Mouse (Mus musculus) stomach, embryonic 15.5 days (tissue): ENCODE results near the gene Tex264. TPM values are rescaled to one million over a fixed set of nuclear protein-coding genes. Genes with fewer than 3 reads are reported as not detected.

Experiments
- ATAC-seq: fragments of 200-750 bp; cut with Nextera tagmentation; 2 replicates; pipeline ENCODE4 v1.8.0; 2017; ENCODE audit warnings: low read depth, moderate number of reproducible peaks, moderate TSS enrichment; ENCODE audit not compliant: insufficient read depth, low FRiP score
- H3K27ac ChIP-seq: fragments of 300-500 bp; sonication (generic); 2 replicates; pipeline ENCODE4 v1.5.1; 2015; ENCODE audit warnings: mild to moderate bottlenecking, inconsistent platforms
- H3K27me3 ChIP-seq: fragments of 300-500 bp; sonication (generic); replicated peaks from 2 replicates; pipeline ENCODE4 v1.6.1; 2015; ENCODE audit warnings: inconsistent platforms
- H3K36me3 ChIP-seq: fragments of 300-500 bp; sonication (generic); 2 replicates; pipeline ENCODE4 v1.6.1; 2015; ENCODE audit warnings: inconsistent platforms
- H3K4me1 ChIP-seq: fragments of 300-500 bp; sonication (generic); 2 replicates; pipeline ENCODE4 v1.6.1; 2015; ENCODE audit warnings: inconsistent platforms
- H3K4me2 ChIP-seq: fragments of 300-500 bp; sonication (generic); 2 replicates; pipeline ENCODE4 v1.6.1; 2015; ENCODE audit warnings: mild to moderate bottlenecking, inconsistent platforms
- H3K4me3 ChIP-seq: fragments of 300-500 bp; sonication (generic); replicated peaks from 2 replicates; pipeline ENCODE4 v1.5.1; 2015; ENCODE audit warnings: inconsistent platforms
- H3K9ac ChIP-seq: fragments of 300-500 bp; sonication (generic); 2 replicates; pipeline ENCODE4 v1.6.1; 2015; ENCODE audit warnings: inconsistent platforms
- H3K9me3 ChIP-seq: fragments of 300-500 bp; sonication (generic); 2 replicates; pipeline ENCODE4 v1.6.1; 2016; ENCODE audit warnings: inconsistent platforms
- WGBS: fragments of 180-500 bp; shearing (Covaris S2); methylation state at CpG from one replicate; pipeline ENCODE4 v1.1.7; 2015; 5-methylcytosine and 5-hydroxymethylcytosine counted together
- polyA plus RNA-seq: library from polyadenylated mRNA; unstranded; fragments of >200 nt; fragmentation: Nextera tagmentation; extraction: Ambion mirVana; gene quantifications from 2 replicates; pipeline ENCODE4 v1.2.1, GENCODE M21; 2015

Tex264 gene
- polyA plus RNA-seq, 1 experiment from 2014 or later, result 51.5 TPM

- Histone ChIP-seq H3K9me3 (no peaks in the 10 kb centered on the region), H3K27ac (peak overlapping the region; percentile 70; the same call in 1 of the 2 replicates), H3K27me3 (no peaks in the 10 kb centered on the region), H3K4me1 (peaks cover 16% of the 10 kb centered on the region; the same call in 1 of the 2 replicates), H3K36me3 (no peaks in the 10 kb centered on the region), H3K9ac (peak overlapping the region; percentile 56), H3K4me3 (peak overlapping the region; percentile 64), H3K4me2 (peak overlapping the region; percentile 93)
- no peak for ATAC-seq
- WGBS, result 3% methylated on average over 13 of the region's 14 CpGs
Observed at GRCm38 (mm10) chr9:106684918-106685248, 844 bp downstream of the Tex264 start.

- H3K27me3 ChIP-seq, result no peaks in the 10 kb centered on the region
- H3K27ac ChIP-seq, result no peak overlapping the region
- no peaks in the 10 kb centered on the region for H3K36me3 ChIP-seq
- H3K4me1 ChIP-seq, result peaks cover 16% of the 10 kb centered on the region; the same call in 1 of the 2 replicates
- peak overlapping the region; percentile 64 for H3K4me3 ChIP-seq
- H3K9ac ChIP-seq, result peak overlapping the region; percentile 56; the same call in 1 of the 2 replicates
- 66% methylated on average over 6 of the region's 6 CpGs for WGBS
- no peaks in the 10 kb centered on the region for H3K9me3 ChIP-seq
- peak overlapping the region; percentile 93 for H3K4me2 ChIP-seq
- ATAC-seq, result no peak
Observed at GRCm38 (mm10) chr9:106684093-106684872, 1.4 kb downstream of the Tex264 start.

- Histone ChIP-seq H3K4me3 (no peak overlapping the region), H3K27me3 (no peaks in the 10 kb centered on the region), H3K4me1 (peaks cover 8% of the 10 kb centered on the region; the same call in 1 of the 2 replicates), H3K36me3 (no peaks in the 10 kb centered on the region), H3K4me2 (no peak overlapping the region), H3K27ac (no peak overlapping the region), H3K9ac (no peak overlapping the region), H3K9me3 (no peaks in the 10 kb centered on the region)
- no peak for ATAC-seq
- 93% methylated on average over 9 of the region's 9 CpGs for WGBS
Observed at GRCm38 (mm10) chr9:106681026-106681425, 4.7 kb downstream of the Tex264 start.

GRCm38 (mm10) chr9:106678242-106678641 lies 7.5 kb downstream of the Tex264 start:
- ATAC-seq, result no peak
- WGBS, result 68% methylated on average over 4 of the region's 4 CpGs
- Histone ChIP-seq H3K4me3 (no peak overlapping the region), H3K36me3 (peaks cover 3% of the 10 kb centered on the region; the same call in 1 of the 2 replicates), H3K4me1 (no peaks in the 10 kb centered on the region; the same call in 1 of the 2 replicates), H3K27me3 (no peaks in the 10 kb centered on the region), H3K27ac (no peak overlapping the region), H3K9me3 (no peaks in the 10 kb centered on the region), H3K4me2 (no peak overlapping the region), H3K9ac (no peak overlapping the region)

DNA sequence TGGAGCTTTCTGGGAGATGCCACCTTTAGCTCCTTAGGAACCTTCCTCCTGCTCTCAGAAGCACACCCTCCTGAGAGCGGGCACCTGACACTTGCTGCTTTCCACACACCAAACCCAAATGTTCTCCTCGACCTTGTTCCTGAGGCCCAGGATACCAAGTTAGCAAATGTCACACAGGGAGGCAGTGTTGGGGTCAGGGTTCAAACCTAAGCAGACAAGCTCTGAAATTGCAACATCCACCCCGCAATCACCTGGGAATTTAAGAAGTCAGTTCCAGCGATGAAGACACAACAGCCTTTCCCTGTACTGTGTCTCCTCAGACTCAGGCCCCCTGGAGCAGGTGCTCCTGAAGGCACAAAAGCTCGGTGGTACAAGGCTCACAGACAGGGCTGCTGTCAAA lies 8.0 kb downstream of the Tex264 start:
- Histone ChIP-seq H3K4me2 (no peak overlapping the region), H3K9me3 (no peaks in the 10 kb centered on the region), H3K27ac (no peak overlapping the region), H3K27me3 (no peaks in the 10 kb centered on the region), H3K9ac (no peak overlapping the region), H3K4me1 (no peaks in the 10 kb centered on the region; the same call in 1 of the 2 replicates), H3K4me3 (no peak overlapping the region), H3K36me3 (peaks cover 7% of the 10 kb centered on the region; the same call in 1 of the 2 replicates)
- 82% methylated on average over 5 of the region's 5 CpGs for WGBS
- ATAC-seq, result no peak

DNA sequence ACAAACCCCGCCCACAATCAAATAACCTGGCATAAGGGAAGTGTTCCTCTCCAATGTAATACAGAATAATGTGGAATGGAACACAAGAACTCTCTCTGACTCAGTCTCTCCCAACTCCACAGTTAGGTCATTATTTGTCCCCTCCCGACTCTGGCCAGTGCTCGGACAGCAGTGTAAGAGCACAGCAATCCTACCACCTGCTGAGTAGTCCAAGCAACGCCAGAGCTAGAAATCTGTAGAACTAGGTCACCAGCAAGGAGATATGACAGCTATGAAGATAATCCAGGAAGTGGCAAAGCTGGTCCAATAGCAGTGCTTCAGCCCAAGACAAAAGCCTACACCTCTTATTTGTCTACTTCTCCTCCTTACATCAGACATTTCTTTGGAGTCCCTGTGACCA lies 9.2 kb downstream of the Tex264 start:
- no peak overlapping the region for H3K4me2 ChIP-seq
- ATAC-seq, result no peak
- H3K9ac ChIP-seq, result no peak overlapping the region
- peaks cover 9% of the 10 kb centered on the region; the same call in 1 of the 2 replicates for H3K36me3 ChIP-seq
- H3K27me3 ChIP-seq, result no peaks in the 10 kb centered on the region
- H3K4me1 ChIP-seq, result no peaks in the 10 kb centered on the region; the same call in 1 of the 2 replicates
- H3K4me3 ChIP-seq, result no peak overlapping the region
- H3K27ac ChIP-seq, result no peak overlapping the region
- WGBS, result 67% methylated on average over 4 of the region's 4 CpGs
- no peaks in the 10 kb centered on the region for H3K9me3 ChIP-seq

GRCm38 (mm10) chr9:106675965-106676364 lies 9.8 kb downstream of the Tex264 start:
- H3K27ac ChIP-seq, result no peak overlapping the region
- no peak overlapping the region for H3K4me3 ChIP-seq
- H3K9ac ChIP-seq, result no peak overlapping the region
- H3K27me3 ChIP-seq, result no peaks in the 10 kb centered on the region
- no peak overlapping the region for H3K4me2 ChIP-seq
- ATAC-seq, result 0 out of 2 replicates have a peak, but pooled peaks have one; percentile 24
- peaks cover 9% of the 10 kb centered on the region; the same call in 1 of the 2 replicates for H3K36me3 ChIP-seq
- 72% methylated on average over 9 of the region's 9 CpGs for WGBS
- no peaks in the 10 kb centered on the region for H3K9me3 ChIP-seq
- H3K4me1 ChIP-seq, result no peaks in the 10 kb centered on the region; the same call in 1 of the 2 replicates

DNA sequence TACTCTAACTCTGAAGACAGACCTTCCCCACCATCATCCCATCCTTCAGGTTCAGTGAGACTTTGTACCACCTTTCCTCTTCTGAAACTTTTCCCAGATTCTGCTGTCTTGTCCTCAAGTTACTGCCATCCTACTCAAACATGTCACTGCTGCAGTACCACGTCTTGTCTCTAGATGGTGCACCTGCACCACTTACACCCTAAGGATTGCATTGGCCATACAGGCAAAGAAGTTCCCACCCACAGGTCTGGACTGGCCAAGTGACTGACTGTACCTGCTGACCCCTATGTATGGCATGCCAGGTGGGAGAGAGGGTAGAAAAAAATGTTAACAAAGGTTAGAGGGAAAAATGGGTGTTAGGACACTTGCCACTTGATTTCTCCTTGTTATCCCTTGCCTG lies 10.2 kb downstream of the Tex264 start:
- no peaks in the 10 kb centered on the region for H3K9me3 ChIP-seq
- WGBS, result 8% methylated on average over 1 of the region's 1 CpGs
- ATAC-seq, result peak; percentile 54; the same call in 1 of the 2 replicates
- H3K27ac ChIP-seq, result no peak overlapping the region
- H3K9ac ChIP-seq, result no peak overlapping the region
- H3K36me3 ChIP-seq, result peaks cover 9% of the 10 kb centered on the region; the same call in 1 of the 2 replicates
- no peak overlapping the region for H3K4me3 ChIP-seq
- no peaks in the 10 kb centered on the region; the same call in 1 of the 2 replicates for H3K4me1 ChIP-seq
- no peaks in the 10 kb centered on the region for H3K27me3 ChIP-seq
- no peak overlapping the region for H3K4me2 ChIP-seq

DNA sequence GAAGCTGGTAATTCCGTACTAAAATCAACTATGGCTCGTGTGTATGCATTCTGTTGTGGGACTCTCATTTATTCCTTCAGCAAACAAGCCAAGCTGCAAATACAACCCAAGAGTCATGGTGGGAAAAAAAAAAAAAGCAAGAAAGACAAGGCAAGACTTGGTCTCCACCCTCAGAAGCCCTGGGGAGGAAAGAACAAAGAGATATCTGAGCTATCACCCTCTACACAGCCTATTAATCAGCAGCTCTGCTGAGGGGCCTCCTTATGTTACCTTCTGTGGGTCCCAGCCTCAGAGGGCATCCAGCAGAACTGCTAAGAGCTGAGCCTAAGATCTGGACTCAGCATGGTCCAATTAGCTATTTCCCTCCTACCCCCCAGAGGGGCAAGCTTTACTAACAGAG lies 11.9 kb downstream of the Tex264 start:
- no peak overlapping the region for H3K9ac ChIP-seq
- no peak overlapping the region for H3K4me3 ChIP-seq
- H3K36me3 ChIP-seq, result peaks cover 11% of the 10 kb centered on the region; the same call in 1 of the 2 replicates
- no peak overlapping the region for H3K27ac ChIP-seq
- no peak overlapping the region for H3K4me2 ChIP-seq
- no peaks in the 10 kb centered on the region for H3K9me3 ChIP-seq
- H3K4me1 ChIP-seq, result no peaks in the 10 kb centered on the region; the same call in 1 of the 2 replicates
- no peak for ATAC-seq
- H3K27me3 ChIP-seq, result no peaks in the 10 kb centered on the region
- 87% methylated on average over 2 of the region's 2 CpGs for WGBS

- ATAC-seq, result no peak
- Histone ChIP-seq H3K4me3 (no peak overlapping the region), H3K9me3 (no peaks in the 10 kb centered on the region), H3K27ac (no peak overlapping the region), H3K4me1 (no peaks in the 10 kb centered on the region), H3K4me2 (no peak overlapping the region), H3K27me3 (no peaks in the 10 kb centered on the region), H3K9ac (no peak overlapping the region), H3K36me3 (peaks cover 28% of the 10 kb centered on the region)
- WGBS, result 84% methylated on average over 6 of the region's 6 CpGs
Observed at GRCm38 (mm10) chr9:106664856-106665255, 20.9 kb downstream of the Tex264 start.

DNA sequence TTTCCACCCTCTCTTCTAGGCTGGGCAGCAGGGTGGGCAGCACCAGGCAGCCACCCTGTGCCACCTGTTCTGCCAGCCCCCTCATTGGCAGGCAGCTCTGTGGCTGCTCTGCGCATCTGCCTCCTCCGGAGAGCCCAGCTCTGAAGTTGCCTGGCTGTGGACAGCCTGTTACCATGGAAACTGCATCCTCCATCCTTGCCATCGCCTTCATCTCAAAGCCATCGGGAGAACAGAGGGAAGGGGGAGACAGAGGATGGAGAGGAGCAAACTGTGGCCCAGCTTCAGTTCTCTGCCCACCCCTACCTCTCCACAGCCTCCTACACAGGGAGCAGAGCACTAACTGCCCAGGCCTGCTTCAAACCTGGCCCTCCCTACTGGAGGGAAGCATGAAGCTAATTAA lies 21.3 kb downstream of the Tex264 start:
- peaks cover 32% of the 10 kb centered on the region for H3K36me3 ChIP-seq
- H3K4me2 ChIP-seq, result no peak overlapping the region
- no peaks in the 10 kb centered on the region for H3K9me3 ChIP-seq
- ATAC-seq, result no peak
- no peak overlapping the region for H3K4me3 ChIP-seq
- WGBS, result 82% methylated on average over 4 of the region's 4 CpGs
- H3K27me3 ChIP-seq, result no peaks in the 10 kb centered on the region
- H3K27ac ChIP-seq, result no peak overlapping the region
- no peaks in the 10 kb centered on the region for H3K4me1 ChIP-seq
- no peak overlapping the region for H3K9ac ChIP-seq

DNA sequence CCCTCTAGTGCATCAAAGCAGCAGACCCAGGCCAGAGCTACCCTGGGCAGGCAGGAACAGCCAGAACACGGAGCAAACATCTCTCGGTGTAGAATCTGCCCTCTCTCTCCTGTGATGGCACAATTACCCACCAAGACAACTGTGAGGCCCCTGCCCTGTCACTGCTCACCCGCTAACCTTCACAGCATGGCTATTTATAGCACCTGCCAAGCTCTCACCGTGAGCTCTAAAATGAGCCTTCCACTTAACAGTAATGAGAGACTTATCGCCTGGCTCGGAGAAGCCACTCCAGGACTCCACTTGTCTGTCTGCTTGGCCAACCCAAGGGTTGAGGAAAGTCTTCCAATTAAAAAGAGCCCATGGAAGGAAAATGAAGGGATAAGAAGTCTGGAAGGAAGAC lies 22.5 kb downstream of the Tex264 start:
- H3K27me3 ChIP-seq, result no peaks in the 10 kb centered on the region
- no peak overlapping the region for H3K4me3 ChIP-seq
- H3K4me1 ChIP-seq, result no peaks in the 10 kb centered on the region
- no peak overlapping the region for H3K9ac ChIP-seq
- H3K4me2 ChIP-seq, result no peak overlapping the region
- H3K9me3 ChIP-seq, result no peaks in the 10 kb centered on the region
- H3K27ac ChIP-seq, result no peak overlapping the region
- H3K36me3 ChIP-seq, result peaks cover 38% of the 10 kb centered on the region
- no peak for ATAC-seq
- WGBS, result 78% methylated on average over 6 of the region's 6 CpGs
